16 mouse cellular contexts compared by ENCODE assay signal in genomic region chr19:42454481-42455236, GRCm38 (mm10). TPM values are rescaled to one million over a fixed set of nuclear protein-coding genes. Genes with fewer than 3 reads are reported as not detected.
A peak's percentile ranks its signal among the peaks of the same experiment; 100 is the strongest.
DNase-seq lines count a peak whose midpoint lies in the region; ATAC-seq and TF ChIP-seq lines count a peak whose summit lies in the region.
"Had no signal": no experiment of that assay in that cellular context is flagged by ENCODE, and none has a peak within 500 bp of the region (broad histone marks: within the 10 kb centered on the region; RNA-seq: fewer than 3 reads in every experiment).

No protein-coding gene starts in this region.

- H3K79me2 ChIP-seq in liver, adult 2 months (ENCODE audit: control insufficient read depth, insufficient read depth, low read length) = no peaks in the 10 kb centered on the region

- H3K9ac ChIP-seq in kidney, embryonic 15.5 days = no peak overlapping the region
- no peak overlapping the region for H3K9ac ChIP-seq in liver, adult 2 months (ENCODE audit: low read depth, low read length)
- H3K9ac ChIP-seq in intestine, postnatal 0 days (ENCODE audit: low read depth, low read length) = no peak overlapping the region
- H3K9ac ChIP-seq: embryonic facial prominence, embryonic 12.5 days; heart, embryonic 12.5 days had no signal

- no peaks in the 10 kb centered on the region for H3K9me3 ChIP-seq in kidney, embryonic 15.5 days (replicated peaks)
- H3K9me3 ChIP-seq in intestine, postnatal 0 days (ENCODE audit: control insufficient read depth) = no peaks in the 10 kb centered on the region
- H3K9me3 ChIP-seq: embryonic facial prominence, embryonic 12.5 days; heart, embryonic 12.5 days had no signal

- no peaks in the 10 kb centered on the region for H3K36me3 ChIP-seq in kidney, embryonic 15.5 days
- no peaks in the 10 kb centered on the region for H3K36me3 ChIP-seq in liver, adult 2 months (ENCODE audit: control insufficient read depth, insufficient read depth, low read length)
- H3K36me3 ChIP-seq in intestine, postnatal 0 days (ENCODE audit: control insufficient read depth, insufficient read depth) = no peaks in the 10 kb centered on the region
- H3K36me3 ChIP-seq: embryonic facial prominence, embryonic 12.5 days; heart, embryonic 12.5 days had no signal

- H3K4me3 ChIP-seq in kidney, embryonic 15.5 days (replicated peaks) = no peak overlapping the region
- no peak overlapping the region for H3K4me3 ChIP-seq in liver, adult 2 months (ENCODE audit: insufficient read depth, low read depth, low read length)
- H3K4me3 ChIP-seq in intestine, postnatal 0 days (ENCODE audit: low read depth, low read length) = no peak overlapping the region
- H3K4me3 ChIP-seq: embryonic facial prominence, embryonic 12.5 days; heart, adult 2 months; heart, embryonic 12.5 days had no signal

- no peak overlapping the region for H3K4me2 ChIP-seq in kidney, embryonic 15.5 days
- no peak overlapping the region for H3K4me2 ChIP-seq in intestine, postnatal 0 days (replicated peaks; ENCODE audit: low read depth)
- H3K4me2 ChIP-seq: embryonic facial prominence, embryonic 12.5 days; heart, embryonic 12.5 days had no signal

- ATAC-seq in kidney, embryonic 15.5 days (replicated peaks; ENCODE audit: low FRiP score) = no peak
- peak; percentile 69 for ATAC-seq in intestine, postnatal 0 days
- ATAC-seq: forebrain, embryonic 16.5 days; hindbrain, embryonic 16.5 days had no signal

- DNase-seq in kidney, adult 18-20 months = peak; percentile 44
- peak; percentile 65 for DNase-seq in liver, adult 2 months (ENCODE audit: extremely low read depth, low read depth, low spot score)
- no peak for DNase-seq in liver
- no peak for DNase-seq in gastrocnemius, adult 18-20 months (ENCODE audit: low spot score)
- DNase-seq: adrenal gland, adult 8-10 months; adrenal gland, postnatal 36 days; cerebellum, adult 2 months; cerebellum, postnatal 10 days; gastrocnemius, postnatal 14 days; heart, adult 2 months had no signal

- H3K4me1 ChIP-seq in kidney, embryonic 15.5 days = 0 out of 2 replicates have a peak, but pooled peaks cover 4% of the 10 kb centered on the region
- peaks cover 4% of the 10 kb centered on the region for H3K4me1 ChIP-seq in liver, adult 2 months (ENCODE audit: control insufficient read depth, insufficient read depth, low read length)
- H3K4me1 ChIP-seq in intestine, postnatal 0 days (replicated peaks; ENCODE audit: control insufficient read depth, insufficient read depth, low read length) = no peaks in the 10 kb centered on the region; the same call in 1 of the 2 replicates
- H3K4me1 ChIP-seq: embryonic facial prominence, embryonic 12.5 days had no signal

- H3K27ac ChIP-seq in kidney, embryonic 15.5 days = no peak overlapping the region
- no peak overlapping the region for H3K27ac ChIP-seq in liver, adult 2 months (replicated peaks; ENCODE audit: insufficient read depth, low read depth, low read length)
- no peak overlapping the region for H3K27ac ChIP-seq in intestine, postnatal 0 days (ENCODE audit: low read depth, low read length)
- H3K27ac ChIP-seq: embryonic facial prominence, embryonic 12.5 days; heart, adult 2 months had no signal

- 31% methylated on average over 6 of the region's 6 CpGs for WGBS in kidney, embryonic 15.5 days
- WGBS in liver, adult 2 months = 54% methylated on average over 6 of the region's 6 CpGs
- WGBS in intestine, postnatal 0 days = 49% methylated on average over 6 of the region's 6 CpGs

- TF ChIP-seq POLR2A in liver, adult 2 months (IDR thresholded peaks at IDR 0.05; ENCODE audit: extremely low read depth, insufficient read depth, low read length) = no peak

- H3K27me3 ChIP-seq in kidney, embryonic 15.5 days = no peaks in the 10 kb centered on the region
- no peaks in the 10 kb centered on the region for H3K27me3 ChIP-seq in liver, adult 2 months (ENCODE audit: control insufficient read depth, insufficient read depth, low read length)
- no peaks in the 10 kb centered on the region for H3K27me3 ChIP-seq in intestine, postnatal 0 days (replicated peaks; ENCODE audit: control insufficient read depth, insufficient read depth, low read length)
- H3K27me3 ChIP-seq: embryonic facial prominence, embryonic 12.5 days had no signal

- TF ChIP-seq CTCF in liver, adult 2 months (IDR thresholded peaks at IDR 0.05; ENCODE audit: low read depth, low read length) = no peak
- TF ChIP-seq CTCF in intestine, postnatal 0 days (IDR thresholded peaks at IDR 0.05; ENCODE audit: low read depth) = no peak

RNA-seq across cellular contexts. Expression of gene Crtac1, which starts 23.1 kb away (rescaled TPM):
- polyA plus RNA-seq in kidney, embryonic 15.5 days (2015; fragmentation: Nextera tagmentation; extraction: Ambion mirVana) = 5.8 and 7.0 TPM in 2 replicates
- total RNA-seq in liver, adult 2 months (2014; rRNA removed) = not detected in 2 replicates
- not detected in 2 replicates for polyA plus RNA-seq in liver, adult 2 months (2012; rRNA removed)
- polyA plus RNA-seq in intestine, postnatal 0 days (2015; fragmentation: Nextera tagmentation; extraction: Ambion mirVana) = 4.2 and 4.3 TPM in 2 replicates
- under 1 TPM in 1 of 2 experiments, not detected in 1; 0.45 TPM for total RNA-seq in gastrocnemius, adult 18-20 months (2021)
- total RNA-seq: heart, adult 2 months had no signal
- polyA plus RNA-seq: heart, adult 2 months had no signal

Comparison
In these comparisons a context has a peak if more than half of its experiments do, and no peak if none do; other contexts are left out.
1. DNase-seq: peak in kidney, adult 18-20 months (single experiment) and liver, adult 2 months (single experiment); none in liver (single experiment) and gastrocnemius, adult 18-20 months (single experiment).